Mouse (Mus musculus) midbrain, embryonic 11.5 days (tissue): ENCODE measurements around the gene Adat3. TPM values are rescaled to one million over a fixed set of nuclear protein-coding genes. Genes with fewer than 3 reads are reported as not detected.
A peak's percentile ranks its signal among the peaks of the same experiment; 100 is the strongest.

ENCODE experiments used
- ATAC-seq: fragments of 200-750 bp; cut with Nextera tagmentation; 2 replicates; pipeline ENCODE4 v1.8.0; 2017; ENCODE audit warnings: moderate TSS enrichment, moderate library complexity; ENCODE audit not compliant: low FRiP score
- DNase-seq: peaks from one replicate; pipeline ENCODE4 v3.0.0; 2015; ENCODE audit warnings: low spot score; ENCODE audit errors: missing footprints
- H3K27ac ChIP-seq: fragments of 300-500 bp; sonication (generic); 2 replicates; pipeline ENCODE4 v1.5.1; 2014; ENCODE audit warnings: low read depth, low read length
- H3K27me3 ChIP-seq: fragments of 300-500 bp; sonication (generic); 2 replicates; pipeline ENCODE4 v1.6.1; 2014; ENCODE audit warnings: mild to moderate bottlenecking, low read length, moderate library complexity, mixed read lengths; ENCODE audit not compliant: control insufficient read depth, insufficient read depth
- H3K36me3 ChIP-seq: fragments of 300-500 bp; sonication (generic); 2 replicates; pipeline ENCODE4 v1.6.1; 2014; ENCODE audit warnings: mild to moderate bottlenecking, low read length, moderate library complexity, mixed read lengths; ENCODE audit not compliant: control insufficient read depth, insufficient read depth
- H3K4me1 ChIP-seq: fragments of 300-500 bp; sonication (generic); 2 replicates; pipeline ENCODE4 v1.6.1; 2014; ENCODE audit warnings: low read length; ENCODE audit not compliant: control insufficient read depth, insufficient read depth
- H3K4me2 ChIP-seq: fragments of 300-500 bp; sonication (generic); 2 replicates; pipeline ENCODE4 v1.6.1; 2014; ENCODE audit warnings: mild to moderate bottlenecking, moderate library complexity
- H3K4me3 ChIP-seq: fragments of 300-500 bp; sonication (generic); 2 replicates; pipeline ENCODE4 v1.5.1; 2014; ENCODE audit warnings: low read depth, low read length
- H3K9ac ChIP-seq: fragments of 300-500 bp; sonication (generic); 2 replicates; pipeline ENCODE4 v1.6.1; 2014; ENCODE audit warnings: low read length
- H3K9me3 ChIP-seq: fragments of 300-500 bp; sonication (generic); 2 replicates; pipeline ENCODE4 v1.6.1; 2016; ENCODE audit warnings: low read length; ENCODE audit not compliant: control insufficient read depth
- WGBS: fragments of 180-500 bp; shearing (Covaris S2); extraction: QIAGEN DNeasy Blood & Tissue Kit; methylation state at CpG from one replicate; pipeline ENCODE4 v1.1.7; 2014; 5-methylcytosine and 5-hydroxymethylcytosine counted together
- polyA plus RNA-seq: library from polyadenylated mRNA; unstranded; fragments of >200 nt; fragmentation: Nextera tagmentation; extraction: Ambion mirVana; gene quantifications from 2 replicates; pipeline ENCODE4 v1.2.1, GENCODE M21; 2014

The Adat3 gene
- polyA plus RNA-seq, 1 experiment from 2014 or later, result 6.9 TPM

DNA sequence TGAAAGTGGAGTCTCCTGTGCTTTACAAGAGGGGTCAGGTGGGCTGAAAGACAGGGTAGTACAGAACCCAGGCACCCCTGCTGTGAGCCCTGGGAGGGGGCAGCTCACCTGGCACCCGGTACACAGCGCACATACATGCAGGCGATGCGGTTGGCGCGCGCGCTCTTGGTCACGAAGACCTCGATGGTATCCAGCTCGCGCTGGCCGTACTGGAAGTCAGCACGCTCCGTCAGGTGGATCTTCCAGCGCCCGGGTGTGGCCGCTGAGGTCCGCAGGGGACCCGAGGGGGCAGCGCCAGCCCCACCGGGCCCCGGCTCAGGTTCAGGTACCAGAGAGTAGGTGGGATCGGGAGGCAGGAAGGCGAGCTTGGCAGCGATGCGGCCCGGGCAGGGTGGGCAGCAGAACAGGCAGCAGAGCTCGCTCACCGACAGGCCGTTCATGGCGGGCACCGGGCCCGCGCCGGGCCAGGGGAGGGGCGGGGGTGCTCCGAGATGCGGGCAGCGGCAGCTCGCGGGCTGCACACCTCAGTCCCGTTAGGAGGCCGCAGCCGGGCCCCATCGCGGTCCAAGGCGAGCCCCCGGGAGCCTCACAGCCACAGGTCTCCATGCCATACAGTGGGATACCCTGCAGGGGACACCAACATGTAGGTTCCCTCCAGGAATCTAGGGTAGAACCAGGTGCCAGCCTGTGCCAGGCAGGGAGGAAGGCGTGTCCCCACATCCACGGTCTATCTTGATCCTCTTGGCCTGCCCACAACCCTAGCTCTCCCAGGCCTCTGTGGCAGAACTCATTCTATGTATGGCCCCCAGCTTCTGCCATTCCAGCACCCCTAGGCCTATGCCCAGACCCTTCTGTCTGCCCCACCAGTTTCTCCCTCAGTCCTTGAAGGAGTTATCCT is 16.0 kb upstream of the Adat3 start:
- H3K36me3 ChIP-seq, result no peaks in the 10 kb centered on the region; the same call in none of the 2 replicates
- DNase-seq, result no peak

DNA sequence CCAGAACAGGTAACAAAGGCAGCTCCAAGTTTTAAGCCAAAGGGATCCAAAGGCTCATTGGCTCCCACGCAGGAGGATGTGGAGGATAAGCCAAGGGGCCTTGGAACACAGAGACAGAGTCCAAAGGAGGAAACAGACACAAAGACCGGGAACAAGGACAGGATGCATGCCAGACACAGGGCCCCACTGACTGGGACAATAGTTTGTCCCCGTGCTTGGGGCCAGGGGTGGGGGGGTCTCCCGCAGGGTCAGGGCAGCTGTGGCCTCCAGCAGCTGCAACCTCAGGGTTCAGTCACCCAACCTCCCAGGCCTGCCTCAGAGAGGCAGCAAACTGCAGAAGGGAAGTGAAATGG is 15.4 kb upstream of the Adat3 start:
- H3K4me3 ChIP-seq, result no peak overlapping the region
- no peak for DNase-seq
- H3K4me2 ChIP-seq, result no peak overlapping the region

More for the DNA sequence above, 16.0 kb upstream of the Adat3 start:
- H3K27me3 ChIP-seq, result no peaks in the 10 kb centered on the region
- H3K27ac ChIP-seq, result no peak overlapping the region; the same call in 1 of the 2 replicates
- WGBS, result 94% methylated on average over 46 of the region's 51 CpGs
- H3K9ac ChIP-seq, result peak overlapping the region; percentile 14; the same call in 1 of the 2 replicates
- H3K4me2 ChIP-seq, result no peak overlapping the region
- ATAC-seq, result no peak
- no peaks in the 10 kb centered on the region for H3K9me3 ChIP-seq
- H3K4me1 ChIP-seq, result peaks cover 17% of the 10 kb centered on the region
- H3K4me3 ChIP-seq, result no peak overlapping the region

DNA sequence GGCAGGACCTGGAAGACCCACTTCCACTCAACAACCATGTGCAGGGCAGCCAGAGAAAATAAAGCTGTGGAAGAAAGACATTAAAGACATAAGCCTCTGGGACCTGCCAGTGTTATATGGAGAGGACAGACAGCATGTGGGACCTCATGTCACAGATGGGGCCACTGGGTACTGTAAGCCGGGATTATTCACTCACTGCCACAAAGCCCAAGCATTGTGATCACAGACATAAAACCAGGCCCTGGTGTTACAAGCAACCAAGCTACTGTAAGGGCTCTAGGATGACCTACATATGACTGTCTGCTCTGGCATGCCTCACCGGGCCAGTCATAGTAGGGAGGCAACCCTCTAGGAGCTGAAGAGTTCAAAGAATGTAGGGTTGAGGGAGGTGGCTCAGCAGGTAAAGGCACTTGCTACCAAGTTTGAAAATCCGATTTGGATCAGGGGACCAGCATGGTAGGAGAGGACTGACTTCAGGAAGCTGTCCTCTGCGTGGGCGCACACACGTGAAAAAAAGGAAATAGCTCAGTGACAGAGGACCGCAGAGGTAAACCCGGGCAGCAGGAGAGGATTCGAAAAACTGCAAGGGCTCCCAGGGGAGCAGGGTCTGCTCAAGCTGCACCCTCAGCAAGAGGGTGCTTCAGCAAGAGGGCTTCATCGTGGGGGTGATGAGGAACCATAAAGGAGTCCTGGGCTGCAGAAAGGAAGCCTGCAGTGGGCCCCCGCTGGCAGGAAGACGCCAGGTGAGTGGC is 13.4 kb upstream of the Adat3 start:
- H3K4me1 ChIP-seq, result peaks cover 17% of the 10 kb centered on the region
- ATAC-seq (no peak), DNase-seq (no peak)
- H3K9me3 ChIP-seq, result no peaks in the 10 kb centered on the region
- H3K27ac ChIP-seq, result no peak overlapping the region
- H3K4me3 ChIP-seq, result peak overlapping the region; percentile 95
- 21% methylated on average over 12 of the region's 12 CpGs for WGBS
- H3K4me2 ChIP-seq, result peak overlapping the region; percentile 97
- peak overlapping the region; percentile 89 for H3K9ac ChIP-seq
- no peaks in the 10 kb centered on the region for H3K27me3 ChIP-seq
- no peaks in the 10 kb centered on the region; the same call in 1 of the 2 replicates for H3K36me3 ChIP-seq

More for the DNA sequence above, 15.4 kb upstream of the Adat3 start:
- H3K27ac ChIP-seq, result peak overlapping the region; percentile 27; the same call in 1 of the 2 replicates
- 35% methylated on average over 4 of the region's 4 CpGs for WGBS
- H3K9me3 ChIP-seq, result no peaks in the 10 kb centered on the region
- H3K27me3 ChIP-seq, result no peaks in the 10 kb centered on the region
- H3K36me3 ChIP-seq, result no peaks in the 10 kb centered on the region; the same call in none of the 2 replicates
- peaks cover 17% of the 10 kb centered on the region for H3K4me1 ChIP-seq
- H3K9ac ChIP-seq, result peak overlapping the region; percentile 14; the same call in 1 of the 2 replicates
- no peak for ATAC-seq

DNA sequence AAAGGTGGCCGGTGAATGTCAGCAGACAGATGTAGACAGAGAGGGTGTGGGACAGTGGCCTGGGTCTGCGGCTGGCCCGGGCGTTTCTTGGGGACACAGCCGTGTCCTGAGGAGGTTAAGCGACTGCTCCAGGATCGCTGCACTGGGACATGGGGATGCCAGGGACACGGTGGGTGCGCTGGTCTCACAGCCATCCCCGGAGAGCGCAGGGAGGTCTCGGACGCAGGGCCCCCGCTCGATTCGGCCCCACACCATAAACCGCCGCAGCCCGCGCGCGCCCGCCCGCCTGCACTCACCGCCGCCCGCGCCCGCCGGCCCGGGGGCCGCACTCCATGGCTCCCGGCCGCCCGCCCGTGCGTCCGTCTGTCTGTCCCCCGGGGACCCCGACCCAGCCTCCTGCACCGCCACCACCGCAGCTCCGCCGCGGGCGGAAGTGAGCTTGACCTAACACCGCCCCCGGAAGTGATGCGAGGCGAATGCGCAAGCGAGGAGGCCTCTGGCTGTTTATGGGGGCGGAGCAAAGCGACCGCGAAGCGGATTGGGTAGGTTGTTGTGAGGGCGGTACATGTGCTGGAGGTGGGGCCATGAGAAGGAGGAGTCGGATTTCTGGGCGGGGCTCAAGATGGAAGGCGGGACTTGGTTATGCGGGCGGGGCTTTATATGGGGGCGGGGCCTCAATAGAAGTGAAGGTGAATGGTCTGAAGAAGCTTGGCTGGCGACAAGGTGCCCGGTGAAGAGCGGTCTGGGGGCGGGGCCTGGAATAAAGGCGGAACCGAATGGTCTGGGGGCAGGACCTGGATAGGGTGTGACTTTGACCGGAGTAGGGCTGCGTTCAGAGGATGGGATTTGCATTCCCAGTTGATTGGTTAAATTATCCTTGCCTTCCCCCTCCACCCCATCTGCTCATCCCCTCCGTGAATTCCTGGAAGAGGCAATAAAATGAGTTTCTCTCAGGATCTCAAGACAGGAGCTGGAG is 12.5 kb upstream of the Adat3 start, which contains the start of gene Abhd17a:
Gene Abhd17a, minus strand, starts transcription at position 463 of the 976 bp plus-strand sequence.
- Histone ChIP-seq H3K27me3 (no peaks in the 10 kb centered on the region), H3K36me3 (no peaks in the 10 kb centered on the region; the same call in 1 of the 2 replicates), H3K9me3 (no peaks in the 10 kb centered on the region), H3K9ac (peak within 1 kb of the TSS; percentile 89), H3K4me1 (peaks cover 17% of the 10 kb centered on the region), H3K4me3 (peak within 1 kb of the TSS; percentile 95), H3K4me2 (peak within 1 kb of the TSS; percentile 97), H3K27ac (no peak within 1 kb of the TSS; the same call in 1 of the 2 replicates)
- peak; percentile 99 for DNase-seq
- under 1% methylated on average over 73 of the region's 73 CpGs for WGBS
- ATAC-seq, result peak; percentile 98

DNA sequence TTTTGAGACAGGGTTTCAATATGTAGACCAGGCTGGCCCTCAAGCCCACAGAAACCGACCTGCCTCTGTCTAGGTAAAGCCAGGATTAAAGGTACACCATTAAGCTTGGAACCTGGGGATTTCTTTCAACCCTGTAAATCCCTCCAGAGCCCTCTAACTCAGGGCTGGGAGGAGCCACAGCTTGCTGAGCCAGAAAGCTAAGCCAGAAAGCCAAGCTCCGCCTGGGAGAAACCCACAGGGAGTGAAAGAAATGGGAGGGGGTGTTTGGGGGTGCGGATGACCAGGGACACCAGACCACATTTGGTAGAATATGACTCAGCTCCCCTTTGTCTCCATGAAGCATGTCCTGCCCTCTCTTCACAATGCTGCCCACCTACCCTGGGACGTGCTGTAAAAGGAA is 6.4 kb upstream of the Adat3 start:
- DNase-seq (no peak), ATAC-seq (no peak)
- no peak overlapping the region for H3K4me3 ChIP-seq
- no peaks in the 10 kb centered on the region for H3K4me1 ChIP-seq
- no peaks in the 10 kb centered on the region for H3K36me3 ChIP-seq
- 42% methylated on average over 4 of the region's 4 CpGs for WGBS
- H3K9ac ChIP-seq, result no peak overlapping the region
- no peaks in the 10 kb centered on the region for H3K9me3 ChIP-seq
- no peaks in the 10 kb centered on the region for H3K27me3 ChIP-seq
- no peak overlapping the region for H3K27ac ChIP-seq
- no peak overlapping the region for H3K4me2 ChIP-seq

DNA sequence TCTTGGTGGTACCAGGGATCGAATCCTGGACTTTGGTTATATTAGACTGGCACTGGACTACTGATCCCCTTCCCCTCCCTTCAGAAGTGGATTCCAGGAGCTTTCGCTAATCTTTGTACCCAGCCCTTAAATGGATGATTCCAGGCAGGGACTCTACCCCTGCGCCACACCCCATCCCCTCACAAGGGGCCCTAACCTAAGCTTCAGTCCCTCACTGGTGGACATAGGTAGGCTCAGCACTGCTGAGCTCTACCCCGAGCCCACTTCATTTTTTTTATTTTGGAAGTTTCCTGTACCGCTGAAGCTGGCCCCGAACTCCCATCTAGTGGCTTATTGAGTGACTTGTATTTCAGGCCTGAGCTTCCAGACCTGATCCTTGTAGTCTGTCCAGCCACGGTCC is 684 bp downstream of the Adat3 start:
- peaks cover 14% of the 10 kb centered on the region for H3K4me1 ChIP-seq
- 0 out of 2 replicates have a peak, but pooled peaks have one; percentile 4 for ATAC-seq
- peak overlapping the region; percentile 61 for H3K9ac ChIP-seq
- DNase-seq, result no peak
- H3K36me3 ChIP-seq, result peaks cover 15% of the 10 kb centered on the region
- peak overlapping the region; percentile 55; the same call in 1 of the 2 replicates for H3K27ac ChIP-seq
- 35% methylated on average over 7 of the region's 7 CpGs for WGBS
- no peaks in the 10 kb centered on the region for H3K9me3 ChIP-seq
- H3K4me2 ChIP-seq, result peak overlapping the region; percentile 69
- no peaks in the 10 kb centered on the region for H3K27me3 ChIP-seq
- peak overlapping the region; percentile 65 for H3K4me3 ChIP-seq

DNA sequence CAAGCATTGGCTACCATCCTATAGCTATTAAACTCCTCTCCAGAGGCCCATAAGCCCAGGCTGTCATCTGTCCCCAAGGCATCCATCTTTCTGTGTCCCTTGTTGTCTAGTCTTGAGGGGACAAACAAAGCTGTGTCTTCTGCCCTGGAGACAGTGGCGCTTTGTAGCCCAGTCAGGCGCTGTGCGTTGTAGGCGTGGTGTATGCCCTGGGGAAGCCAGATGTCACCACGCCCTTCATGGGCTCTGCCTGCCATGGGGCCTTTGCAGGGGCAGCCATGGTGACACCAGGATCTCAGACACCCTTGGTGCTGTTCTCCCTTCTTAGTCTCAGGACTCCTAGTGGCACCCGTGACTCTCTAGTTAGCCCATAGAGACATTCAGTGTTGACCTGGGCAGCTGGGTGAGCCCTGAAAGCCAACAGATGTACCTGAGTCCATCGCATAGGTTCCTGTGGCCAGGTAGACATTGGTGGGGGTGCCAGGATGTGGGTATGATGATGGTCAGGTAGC is 1.4 kb downstream of the Adat3 start:
- H3K4me2 ChIP-seq, result peak overlapping the region; percentile 69
- peak overlapping the region; percentile 65 for H3K4me3 ChIP-seq
- H3K27ac ChIP-seq, result no peak overlapping the region
- DNase-seq (no peak), ATAC-seq (no peak)
- peaks cover 14% of the 10 kb centered on the region for H3K4me1 ChIP-seq
- peak overlapping the region; percentile 61 for H3K9ac ChIP-seq
- WGBS, result 88% methylated on average over 7 of the region's 7 CpGs
- peaks cover 17% of the 10 kb centered on the region for H3K36me3 ChIP-seq
- no peaks in the 10 kb centered on the region for H3K27me3 ChIP-seq
- no peaks in the 10 kb centered on the region for H3K9me3 ChIP-seq

DNA sequence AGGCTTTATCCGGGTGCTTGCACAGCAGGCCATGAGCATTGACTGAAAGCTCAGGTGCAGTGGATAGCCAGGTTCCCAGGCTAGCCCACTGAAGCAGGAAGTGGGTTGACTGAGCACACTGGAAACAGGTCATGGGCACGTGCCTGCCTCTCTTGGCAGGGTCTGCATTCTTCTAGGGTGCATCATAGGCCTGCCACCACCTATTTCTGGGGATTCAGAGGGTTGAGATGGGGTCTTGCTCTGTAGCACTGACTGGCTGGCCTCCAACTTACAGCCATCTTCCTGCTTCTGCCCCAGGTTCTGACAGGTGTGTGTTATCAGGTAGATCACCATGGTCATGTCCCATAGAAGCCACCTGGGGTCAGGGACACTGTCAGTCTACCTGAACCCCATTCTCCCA is 2.3 kb downstream of the Adat3 start:
- peak; percentile 61 for DNase-seq
- Histone ChIP-seq H3K4me1 (peaks cover 14% of the 10 kb centered on the region), H3K4me2 (no peak overlapping the region), H3K27ac (no peak overlapping the region), H3K9ac (no peak overlapping the region), H3K27me3 (no peaks in the 10 kb centered on the region), H3K36me3 (peaks cover 17% of the 10 kb centered on the region), H3K9me3 (no peaks in the 10 kb centered on the region), H3K4me3 (no peak overlapping the region)
- WGBS, result 74% methylated on average over 2 of the region's 2 CpGs
- no peak for ATAC-seq
